Mouse (Mus musculus) MEL (cell line): ENCODE data around the gene Pnpo. TPM values are rescaled to one million over a fixed set of nuclear protein-coding genes. Genes with fewer than 3 reads are reported as not detected.

Source experiments
- DNase-seq: peaks from one replicate; pipeline ENCODE4 v3.0.0; 2011; ENCODE audit warnings: low read depth, low spot score
- H3K27ac ChIP-seq: 2 replicates; pipeline ENCODE4 v1.5.1; 2012; ENCODE audit warnings: low read depth, mild to moderate bottlenecking, control low read depth, low read length, moderate library complexity; ENCODE audit not compliant: control insufficient read depth
- H3K27me3 ChIP-seq, 2 experiments: fragments of 150-350 bp in 1 of 2; sonication (generic) in 1 of 2; 2 replicates each; pipeline ENCODE4 v1.6.1; 2012; ENCODE audit warnings: low read length in 2 of 2, mild to moderate bottlenecking in 2 of 2, improper control_type of control experiment in 1 of 2, moderate library complexity in 1 of 2; ENCODE audit not compliant: insufficient read depth in 2 of 2, control insufficient read depth in 1 of 2
- H3K36me3 ChIP-seq, 2 experiments: 2 replicates each; pipeline ENCODE4 v1.6.1; 2012 to 2014; ENCODE audit warnings: low read length in 2 of 2, improper control_type of control experiment in 1 of 2, inconsistent platforms in 1 of 2, mild to moderate bottlenecking in 1 of 2; ENCODE audit not compliant: insufficient read depth in 2 of 2, control insufficient read depth in 1 of 2
- H3K4me1 ChIP-seq, 2 experiments: fragments of 150-350 bp in 1 of 2; sonication (generic) in 1 of 2; 2 replicates each; pipeline ENCODE4 v1.6.1; 2012; ENCODE audit warnings: low read length in 2 of 2, improper control_type of control experiment in 1 of 2, mild to moderate bottlenecking in 1 of 2; ENCODE audit not compliant: insufficient read depth in 2 of 2, control insufficient read depth in 1 of 2
- H3K4me3 ChIP-seq, 2 experiments: fragments of 150-350 bp in 1 of 2; sonication (generic) in 1 of 2; 2 replicates each; pipeline ENCODE4 v1.5.1; 2012; ENCODE audit warnings: low read depth in 2 of 2, low read length in 2 of 2, mild to moderate bottlenecking in 2 of 2, moderate library complexity in 2 of 2, control low read depth in 1 of 2, improper control_type of control experiment in 1 of 2; ENCODE audit not compliant: control insufficient read depth in 1 of 2, insufficient read depth in 1 of 2
- H3K79me2 ChIP-seq: 2 replicates; pipeline ENCODE4 v1.6.1; 2012; ENCODE audit warnings: mild to moderate bottlenecking, low read length, moderate library complexity; ENCODE audit not compliant: control insufficient read depth, poor library complexity, insufficient read depth
- H3K9ac ChIP-seq: 2 replicates; pipeline ENCODE4 v1.6.1; 2012; ENCODE audit warnings: low read depth, mild to moderate bottlenecking, control low read depth, low read length, moderate library complexity; ENCODE audit not compliant: control insufficient read depth, poor library complexity, severe bottlenecking
- H3K9me3 ChIP-seq: fragments of 150-350 bp; sonication (generic); replicated peaks from 2 replicates; pipeline ENCODE4 v1.6.1; 2012; ENCODE audit warnings: mild to moderate bottlenecking, low read length, improper control_type of control experiment, moderate library complexity; ENCODE audit not compliant: insufficient read depth
- BHLHE40 ChIP-seq: IDR thresholded peaks from 2 replicates; pipeline ENCODE4 v1.6.1; 2012; ENCODE audit warnings: low read depth, mild to moderate bottlenecking, inconsistent platforms, low read length, improper control_type of control experiment, borderline replicate concordance
- CHD1 ChIP-seq: IDR thresholded peaks from 2 replicates; pipeline ENCODE4 v1.6.1; 2012; ENCODE audit warnings: low read depth, mild to moderate bottlenecking, inconsistent platforms, low read length, improper control_type of control experiment
- CHD2 ChIP-seq: IDR thresholded peaks from 2 replicates; pipeline ENCODE4 v1.6.1; 2011; ENCODE audit warnings: low read length, improper control_type of control experiment
- CTCF ChIP-seq, 3 experiments: IDR thresholded peaks in 2 of 3; conservative IDR thresholded peaks in 1 of 3; 2 replicates each; pipeline ENCODE4 v1.5.1; 2011 to 2012; ENCODE audit warnings: low read length in 3 of 3, low read depth in 2 of 3, mild to moderate bottlenecking in 2 of 3, improper control_type of control experiment in 1 of 3, inconsistent platforms in 1 of 3, mixed read lengths in 1 of 3, moderate library complexity in 1 of 3; ENCODE audit not compliant: control insufficient read depth in 1 of 3, insufficient read depth in 1 of 3, poor library complexity in 1 of 3, severe bottlenecking in 1 of 3
- E2F4 ChIP-seq: IDR thresholded peaks from 2 replicates; pipeline ENCODE4 v1.6.1; 2011; ENCODE audit warnings: low read depth, low read length, improper control_type of control experiment, borderline replicate concordance
- ELF1 ChIP-seq: IDR thresholded peaks from 2 replicates; pipeline ENCODE4 v1.6.1; 2014; ENCODE audit warnings: low read depth, mild to moderate bottlenecking, inconsistent platforms, low read length, improper control_type of control experiment, moderate library complexity
- ETS1 ChIP-seq: IDR thresholded peaks from 2 replicates; pipeline ENCODE4 v1.6.1; 2012; ENCODE audit warnings: low read depth, mild to moderate bottlenecking, inconsistent platforms, low read length, improper control_type of control experiment, moderate library complexity
- GABPA ChIP-seq: IDR thresholded peaks from 2 replicates; pipeline ENCODE4 v1.6.1; 2012; ENCODE audit warnings: low read depth, mild to moderate bottlenecking, inconsistent platforms, low read length, improper control_type of control experiment, moderate library complexity
- GATA1 ChIP-seq: IDR thresholded peaks from 2 replicates; pipeline ENCODE4 v1.6.1; 2011; ENCODE audit warnings: low read depth, low read length, improper control_type of control experiment
- JUND ChIP-seq: IDR thresholded peaks from 2 replicates; pipeline ENCODE4 v1.6.1; 2011; ENCODE audit warnings: low read depth, mild to moderate bottlenecking, improper control_type of control experiment, low read length
- KAT2A ChIP-seq: conservative IDR thresholded peaks from 2 replicates; pipeline ENCODE4 v1.6.1; 2012; ENCODE audit warnings: low read depth, low read length, improper control_type of control experiment, inconsistent platforms
- MAX ChIP-seq: IDR thresholded peaks from 2 replicates; pipeline ENCODE4 v1.6.1; 2011; ENCODE audit warnings: low read length, improper control_type of control experiment
- MAZ ChIP-seq: IDR thresholded peaks from 2 replicates; pipeline ENCODE4 v1.6.1; 2012; ENCODE audit warnings: low read depth, mild to moderate bottlenecking, inconsistent platforms, low read length, improper control_type of control experiment
- MEF2A ChIP-seq: IDR thresholded peaks from 2 replicates; pipeline ENCODE4 v1.6.1; 2014; ENCODE audit warnings: low read depth, mild to moderate bottlenecking, inconsistent platforms, low read length, improper control_type of control experiment; ENCODE audit not compliant: poor library complexity, insufficient replicate concordance, severe bottlenecking; ENCODE audit errors: extremely low read depth
- MXI1 ChIP-seq: IDR thresholded peaks from 2 replicates; pipeline ENCODE4 v1.6.1; 2011; ENCODE audit warnings: mild to moderate bottlenecking, low read depth, low read length, improper control_type of control experiment
- MYC ChIP-seq: IDR thresholded peaks from 2 replicates; pipeline ENCODE4 v1.6.1; 2011; ENCODE audit warnings: low read depth, mild to moderate bottlenecking, low read length, improper control_type of control experiment, moderate library complexity
- NRF1 ChIP-seq: IDR thresholded peaks from 2 replicates; pipeline ENCODE4 v1.6.1; 2014; ENCODE audit warnings: low read depth, mild to moderate bottlenecking, inconsistent platforms, low read length, improper control_type of control experiment, moderate library complexity; ENCODE audit not compliant: poor library complexity, insufficient read depth, severe bottlenecking
- POLR2AphosphoS2 ChIP-seq: IDR thresholded peaks from 2 replicates; pipeline ENCODE4 v1.6.1; 2011; ENCODE audit warnings: low read length, improper control_type of control experiment
- POLR2AphosphoS5 ChIP-seq: IDR thresholded peaks from 2 replicates; pipeline ENCODE4 v1.6.1; 2012; ENCODE audit warnings: low read depth, borderline replicate concordance, mild to moderate bottlenecking, inconsistent platforms, low read length, moderate library complexity, mixed read lengths
- RAD21 ChIP-seq: IDR thresholded peaks from 2 replicates; pipeline ENCODE4 v1.6.1; 2011; ENCODE audit warnings: mild to moderate bottlenecking, low read depth, low read length, improper control_type of control experiment
- RCOR1 ChIP-seq: IDR thresholded peaks from 2 replicates; pipeline ENCODE4 v1.6.1; 2012; ENCODE audit warnings: low read depth, mild to moderate bottlenecking, inconsistent platforms, low read length, improper control_type of control experiment
- SMC3 ChIP-seq: IDR thresholded peaks from 2 replicates; pipeline ENCODE4 v1.6.1; 2011; ENCODE audit warnings: low read depth, low read length, improper control_type of control experiment
- TAL1 ChIP-seq: IDR thresholded peaks from 2 replicates; pipeline ENCODE4 v1.6.1; 2012; ENCODE audit warnings: mild to moderate bottlenecking, inconsistent platforms, low read length, moderate library complexity, mixed read lengths
- TBP ChIP-seq: IDR thresholded peaks from 2 replicates; pipeline ENCODE4 v1.8.0; 2011; ENCODE audit warnings: low read depth, low read length, improper control_type of control experiment
- USF1 ChIP-seq: IDR thresholded peaks from 2 replicates; pipeline ENCODE4 v1.6.1; 2014; ENCODE audit warnings: low read depth, mild to moderate bottlenecking, inconsistent platforms, low read length, improper control_type of control experiment, moderate library complexity
- USF2 ChIP-seq, 2 experiments: IDR thresholded peaks; 2 replicates each; pipeline ENCODE4 v1.6.1; 2011 to 2012; ENCODE audit warnings: improper control_type of control experiment in 2 of 2, low read length in 2 of 2, borderline replicate concordance in 1 of 2, inconsistent platforms in 1 of 2, low read depth in 1 of 2, mild to moderate bottlenecking in 1 of 2; ENCODE audit not compliant: insufficient read depth in 1 of 2
- ZKSCAN1 ChIP-seq: IDR thresholded peaks from 2 replicates; pipeline ENCODE4 v1.6.1; 2012; ENCODE audit warnings: low read depth, mild to moderate bottlenecking, inconsistent platforms, low read length, improper control_type of control experiment, moderate library complexity
- ZMIZ1 ChIP-seq: IDR thresholded peaks from 2 replicates; pipeline ENCODE4 v1.6.1; 2012; ENCODE audit warnings: low read depth, mild to moderate bottlenecking, inconsistent platforms, low read length, improper control_type of control experiment, moderate library complexity
- ZNF384 ChIP-seq: IDR thresholded peaks from 2 replicates; pipeline ENCODE4 v1.6.1; 2012; ENCODE audit warnings: low read depth, mild to moderate bottlenecking, inconsistent platforms, low read length, improper control_type of control experiment
- polyA plus RNA-seq, 2 experiments: library from polyadenylated mRNA; stranded (reverse) in 1 of 2; unstranded in 1 of 2; fragments of >175 nt in 1 of 2; fragments of >200 nt in 1 of 2; gene quantifications; 2 replicates each; pipeline versions ENCODE4 v1.2.1 to v1.2.4; 2012; ENCODE audit warnings: low replicate concordance in 2 of 2, low read depth in 1 of 2; ENCODE audit not compliant: insufficient read length in 2 of 2, insufficient read depth in 1 of 2, missing spikeins in 1 of 2
- total RNA-seq: library from RNA; depleted of rRNA; stranded (reverse); fragments of 300-350 nt; gene quantifications from 2 replicates; pipeline ENCODE4 v1.2.3, GENCODE M21; 2012

Gene Pnpo
- total and polyA plus RNA-seq, 3 experiments = 38.8 to 55.7 TPM; not detected in 1

DNA sequence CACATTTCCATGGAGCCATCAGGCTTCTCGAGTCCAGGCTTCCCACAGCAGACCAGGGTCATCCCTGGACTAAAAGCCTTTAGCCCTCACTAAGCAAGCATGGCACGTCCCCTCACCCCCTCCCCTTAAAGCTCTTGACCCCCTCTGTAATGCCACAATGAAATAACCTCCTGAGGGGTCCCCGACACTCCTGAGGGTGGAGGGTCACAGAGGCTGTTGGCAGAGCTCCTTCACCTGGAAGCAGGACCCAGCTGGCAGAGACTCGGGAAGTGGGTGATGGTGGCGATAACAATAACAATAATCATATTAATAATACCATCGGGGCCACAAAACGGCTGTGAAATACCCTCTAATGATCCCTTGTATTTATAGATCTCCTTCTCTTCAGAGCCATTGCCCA, 39.1 kb upstream of the Pnpo start, which contains the start of gene Sp2:
Sp2 (minus strand) TSS at position 101 of the 400 bp plus-strand sequence.
- Histone ChIP-seq H3K79me2 (peaks cover 1% of the 10 kb centered on the region; the same call in 1 of the 2 replicates), H3K9ac (no peak within 1 kb of the TSS), H3K9me3 (no peaks in the 10 kb centered on the region), H3K27me3 (peaks cover 0 to 4% of the 10 kb centered on the region in 2 experiments; a peak in 2 of 4 replicates), H3K4me1 (peaks cover 5 to 14% of the 10 kb centered on the region in 2 experiments), H3K4me3 (no peak within 1 kb of the TSS), H3K36me3 (peaks cover 0 to 5% of the 10 kb centered on the region in 2 experiments; a peak in 2 of 4 replicates), H3K27ac (no peak within 1 kb of the TSS)
- DNase-seq = no peak
- no peak for TF ChIP-seq RCOR1
- TF ChIP-seq POLR2AphosphoS2 = no peak
- no peak for TF ChIP-seq GABPA
- TF ChIP-seq CHD1 = no peak
- no peak for TF ChIP-seq E2F4
- no peak for TF ChIP-seq MXI1
- TF ChIP-seq GATA1 = no peak
- TF ChIP-seq ZNF384 = no peak
- no peak for TF ChIP-seq ETS1
- TF ChIP-seq BHLHE40 = no peak
- no peak for TF ChIP-seq JUND
- TF ChIP-seq MAZ = no peak
- no peak for TF ChIP-seq TAL1
- TF ChIP-seq MEF2A = no peak
- TF ChIP-seq SMC3 = no peak
- no peak for TF ChIP-seq NRF1
- no peak for TF ChIP-seq CHD2

GRCm38 (mm10) chr11:96982355-96982754, 38.6 kb upstream of the Pnpo start:
- H3K27me3 ChIP-seq = peaks cover 0 to 4% of the 10 kb centered on the region in 2 experiments; a peak in 2 of 4 replicates
- no peak overlapping the region for H3K9ac ChIP-seq
- peaks cover 0 to 5% of the 10 kb centered on the region in 2 experiments; a peak in 2 of 4 replicates for H3K36me3 ChIP-seq
- H3K27ac ChIP-seq = no peak overlapping the region
- H3K4me3 ChIP-seq = no peak overlapping the region
- H3K4me1 ChIP-seq = peaks cover 5 to 14% of the 10 kb centered on the region in 2 experiments
- DNase-seq = peak; percentile 92
- peaks cover 2% of the 10 kb centered on the region; the same call in 1 of the 2 replicates for H3K79me2 ChIP-seq
- no peaks in the 10 kb centered on the region for H3K9me3 ChIP-seq
- no peak for TF ChIP-seq TAL1
- peak; percentile 67 for TF ChIP-seq USF1
- TF ChIP-seq MYC = peak; percentile 87
- peak; percentile 86 for TF ChIP-seq MAX
- no peak for TF ChIP-seq POLR2AphosphoS5
- no peak for TF ChIP-seq ZKSCAN1
- TF ChIP-seq ETS1 = peak; percentile 24; the same call in 1 of the 2 replicates
- 0 out of 2 replicates have a peak, but pooled peaks have one; percentile 22 for TF ChIP-seq TBP
- peak; percentile 69 for TF ChIP-seq ELF1
- TF ChIP-seq RCOR1 = peak; percentile 41; the same call in 1 of the 2 replicates
- TF ChIP-seq POLR2AphosphoS2 = no peak
- no peak for TF ChIP-seq GABPA
- peak; percentile 49; the same call in 1 of the 2 replicates for TF ChIP-seq MXI1
- TF ChIP-seq MAZ = peak; percentile 86; the same call in 1 of the 2 replicates
- no peak for TF ChIP-seq USF2 (IDR thresholded peaks at IDR 0.05; ENCODE audit: borderline replicate concordance in 1 of 2, insufficient read depth in 1 of 2, low read depth in 1 of 2, low read length in 2 of 2)
- peak; percentile 48; the same call in 1 of the 2 replicates for TF ChIP-seq GATA1
- no peak; the same call in none of the 2 replicates for TF ChIP-seq RAD21
- peak; percentile 59; the same call in 1 of the 2 replicates for TF ChIP-seq JUND
- TF ChIP-seq SMC3 = peak; percentile 100
- TF ChIP-seq CTCF (IDR thresholded peaks at IDR 0.05 in 2 of 3, conservative IDR thresholded peaks at IDR 0.05 in 1 of 3; ENCODE audit: control insufficient read depth in 1 of 3, insufficient read depth in 1 of 3, low read depth in 2 of 3, low read length in 3 of 3, poor library complexity in 1 of 3, severe bottlenecking in 1 of 3) = peak in 2 of 3 experiments; percentile 93 to 99; a peak in 5 of 6 replicates
- no peak for TF ChIP-seq ZMIZ1
- TF ChIP-seq KAT2A = no peak
